Mouse (Mus musculus) urinary bladder, postnatal 10 days (tissue): ENCODE data around the gene Lmx1a.

Experiments used
- DNase-seq: peaks from one replicate; pipeline ENCODE4 v3.0.0; 2022; ENCODE audit warnings: low spot score

The Lmx1a gene

DNA sequence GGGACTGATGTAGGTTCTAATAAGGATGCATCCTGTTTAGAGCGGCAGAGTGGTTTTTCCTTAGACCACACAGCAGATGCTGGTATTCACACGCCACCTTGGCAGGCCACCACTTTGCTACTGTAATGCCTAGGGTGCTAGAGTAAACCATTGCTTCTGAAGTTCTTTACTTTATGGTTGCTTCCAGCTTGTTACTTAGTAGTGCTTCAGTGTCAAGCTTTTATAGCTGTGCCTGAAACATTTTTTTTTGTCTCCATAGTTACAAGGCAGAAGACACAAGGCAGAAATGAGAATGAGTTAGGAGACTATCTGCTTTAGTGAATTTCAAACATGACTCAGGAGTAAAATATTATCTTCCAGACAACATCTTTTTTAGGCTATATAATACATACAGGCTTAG, 95.0 kb downstream of the Lmx1a start:
- no peak for DNase-seq

DNA sequence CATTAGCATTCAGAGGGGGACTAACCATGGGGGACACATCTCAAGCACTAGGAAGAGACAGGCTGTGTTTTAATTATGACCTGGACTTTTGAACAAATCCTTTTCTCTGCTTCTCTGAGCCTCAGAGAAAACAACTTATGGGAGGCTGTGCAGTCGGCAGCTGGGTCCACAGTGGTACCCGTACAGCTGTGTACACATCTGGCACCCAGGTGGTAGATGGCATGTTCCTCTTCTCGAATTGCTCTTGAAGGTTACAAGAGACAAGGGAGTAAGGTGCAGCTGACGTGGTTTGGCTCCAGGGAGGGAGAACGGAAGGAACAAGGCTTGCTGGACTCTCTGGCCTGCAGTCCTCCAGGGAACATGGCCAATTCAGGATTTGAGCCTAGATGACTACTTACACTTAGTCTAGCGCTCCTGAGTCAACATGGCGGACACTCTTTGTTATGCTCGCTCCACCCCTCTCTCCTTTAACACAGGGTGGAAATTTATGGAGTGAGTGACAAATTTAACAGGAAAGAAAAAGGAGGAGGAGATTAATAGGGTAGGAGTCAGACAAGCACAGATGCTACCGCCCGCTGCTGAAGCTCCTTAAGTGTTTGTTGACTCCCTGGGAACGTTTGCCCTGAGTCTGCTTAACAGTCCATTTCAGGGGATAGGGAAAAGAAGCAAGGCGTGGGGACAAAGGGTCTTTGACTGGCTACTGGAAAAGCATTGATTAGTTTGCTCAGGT, 99.8 kb downstream of the Lmx1a start:
- no peak for DNase-seq

- no peak for DNase-seq
Observed at GRCm38 (mm10) chr1:167789448-167789847, 100.4 kb downstream of the Lmx1a start.

DNA sequence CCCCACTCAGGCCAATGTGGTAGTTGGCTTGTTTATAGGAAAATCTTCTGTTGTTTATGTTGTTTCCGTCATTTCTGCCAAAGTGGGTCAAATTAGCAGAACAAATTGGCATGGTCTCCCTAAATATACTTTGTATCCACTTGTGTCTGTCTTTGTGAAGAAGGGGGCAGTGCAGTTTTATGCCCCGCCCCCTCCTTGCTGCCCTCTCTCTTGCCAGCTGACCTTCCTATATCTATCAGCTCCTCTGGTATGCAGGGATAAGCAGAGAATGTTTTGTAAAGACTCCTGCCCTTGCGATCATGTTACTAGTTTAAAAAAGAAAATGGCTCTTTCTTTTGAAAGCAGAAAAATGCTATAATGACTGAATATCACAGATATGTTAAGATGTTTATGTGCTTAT, 101.7 kb downstream of the Lmx1a start:
- DNase-seq = no peak

DNA sequence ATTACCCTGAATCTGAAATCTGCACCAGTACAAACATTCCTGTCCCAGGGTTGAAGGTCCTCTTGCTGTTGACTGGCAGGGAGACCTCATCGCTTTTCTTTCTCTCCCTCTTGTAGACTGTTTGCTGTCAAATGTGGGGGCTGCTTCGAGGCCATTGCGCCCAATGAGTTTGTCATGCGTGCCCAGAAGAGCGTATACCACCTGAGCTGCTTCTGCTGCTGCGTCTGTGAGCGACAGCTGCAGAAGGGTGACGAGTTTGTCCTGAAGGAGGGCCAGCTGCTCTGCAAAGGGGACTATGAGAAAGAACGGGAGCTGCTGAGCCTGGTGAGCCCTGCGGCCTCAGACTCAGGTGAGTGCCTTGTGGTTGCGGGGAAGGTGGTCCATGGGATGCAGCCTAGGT, 102.2 kb downstream of the Lmx1a start:
- DNase-seq = no peak

- no peak for DNase-seq
Observed at GRCm38 (mm10) chr1:167801923-167802322, 112.9 kb downstream of the Lmx1a start.

GRCm38 (mm10) chr1:167802510-167803271, 113.7 kb downstream of the Lmx1a start:
- DNase-seq = no peak

- no peak for DNase-seq
Observed at GRCm38 (mm10) chr1:167803351-167803981, 114.4 kb downstream of the Lmx1a start.

- no peak for DNase-seq
Observed at GRCm38 (mm10) chr1:167804836-167805235, 115.8 kb downstream of the Lmx1a start.

DNA sequence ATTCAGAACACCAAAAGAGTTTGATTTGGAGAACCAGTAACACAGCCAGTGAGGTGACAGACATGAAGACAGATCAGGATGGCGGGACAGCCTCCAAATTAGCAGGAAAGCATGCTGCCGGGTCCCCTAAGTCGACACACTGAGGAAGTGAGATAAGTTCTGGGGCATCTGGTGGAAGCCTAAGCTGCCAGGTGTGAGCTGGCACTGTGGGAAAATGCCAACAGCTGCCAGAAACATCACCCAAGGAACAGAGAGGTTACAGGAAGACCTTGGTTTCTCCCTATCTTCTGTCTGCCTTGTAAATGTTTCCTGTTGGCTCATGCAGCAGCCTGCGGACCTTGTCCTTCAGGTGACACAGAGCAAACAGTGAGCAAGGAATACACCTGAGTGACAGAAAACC, 122.1 kb downstream of the Lmx1a start:
- no peak for DNase-seq

DNA sequence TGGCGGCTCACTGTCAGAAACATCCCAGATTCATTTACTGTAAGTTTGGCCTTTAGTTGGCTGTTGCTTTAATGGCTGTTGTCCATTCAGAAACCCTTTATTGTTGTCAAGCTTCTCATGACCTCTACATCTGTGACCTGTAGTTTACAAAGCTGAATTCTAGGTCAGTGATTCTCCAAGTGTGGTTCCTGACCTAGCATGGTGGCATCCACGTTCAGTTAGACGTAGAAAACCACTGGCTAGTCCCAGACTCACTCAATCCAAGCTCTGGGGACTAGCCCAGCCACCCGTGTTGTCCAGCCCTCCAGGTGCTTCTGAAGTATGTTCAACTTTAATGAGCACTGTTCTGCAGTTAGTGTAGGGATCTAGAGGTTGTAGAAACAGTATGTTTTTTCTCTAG, 126.1 kb downstream of the Lmx1a start:
- no peak for DNase-seq

GRCm38 (mm10) chr1:167817028-167817427, 128.0 kb downstream of the Lmx1a start:
- no peak for DNase-seq

DNA sequence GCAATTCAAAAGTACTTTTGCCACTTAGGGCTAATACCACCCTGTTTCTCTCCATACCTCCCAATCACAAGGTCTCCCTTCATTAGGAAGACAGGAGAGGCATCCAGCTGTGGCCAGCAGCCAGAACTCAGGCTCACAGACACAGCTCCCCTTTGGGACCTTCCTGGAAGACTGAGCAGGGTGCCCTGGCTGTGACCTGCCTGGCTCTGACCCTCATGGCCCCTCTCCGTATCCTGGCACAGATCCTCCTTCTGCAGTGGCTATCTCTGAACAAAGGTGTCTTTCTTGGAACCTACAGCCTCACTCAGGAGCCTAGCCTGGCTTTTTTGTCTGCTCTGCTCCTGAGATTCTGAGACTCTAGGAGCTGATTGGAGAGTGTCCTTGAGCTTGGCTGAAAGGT, 128.6 kb downstream of the Lmx1a start:
- no peak for DNase-seq

GRCm38 (mm10) chr1:167820031-167820430, 131.0 kb downstream of the Lmx1a start:
- DNase-seq = no peak

GRCm38 (mm10) chr1:167821125-167821524, 132.1 kb downstream of the Lmx1a start:
- no peak for DNase-seq

GRCm38 (mm10) chr1:167830291-167830690, 141.3 kb downstream of the Lmx1a start:
- no peak for DNase-seq

DNA sequence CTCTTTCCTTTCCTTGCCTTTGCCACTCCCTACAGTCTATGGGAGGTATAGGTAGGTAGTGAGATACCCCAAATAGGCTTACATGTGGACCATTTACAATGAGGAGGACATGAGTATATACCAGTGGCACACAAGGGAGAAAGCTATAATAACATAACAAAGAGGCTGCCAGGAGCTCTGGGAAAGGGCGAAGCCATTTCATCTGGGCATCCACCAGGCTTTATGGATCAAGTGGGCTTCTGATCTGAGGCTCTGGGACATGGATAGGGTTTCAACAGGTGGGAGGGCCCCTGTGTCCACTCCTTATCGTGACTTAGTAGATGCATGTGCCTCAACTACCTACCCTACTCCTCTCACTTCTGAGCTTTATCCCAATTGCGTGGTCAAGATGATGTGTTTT, 142.6 kb downstream of the Lmx1a start:
- DNase-seq = no peak

GRCm38 (mm10) chr1:167854801-167855200, 165.8 kb downstream of the Lmx1a start:
- DNase-seq = no peak

- no peak for DNase-seq
Observed at GRCm38 (mm10) chr1:167872028-167872427, 183.0 kb downstream of the Lmx1a start.

DNA sequence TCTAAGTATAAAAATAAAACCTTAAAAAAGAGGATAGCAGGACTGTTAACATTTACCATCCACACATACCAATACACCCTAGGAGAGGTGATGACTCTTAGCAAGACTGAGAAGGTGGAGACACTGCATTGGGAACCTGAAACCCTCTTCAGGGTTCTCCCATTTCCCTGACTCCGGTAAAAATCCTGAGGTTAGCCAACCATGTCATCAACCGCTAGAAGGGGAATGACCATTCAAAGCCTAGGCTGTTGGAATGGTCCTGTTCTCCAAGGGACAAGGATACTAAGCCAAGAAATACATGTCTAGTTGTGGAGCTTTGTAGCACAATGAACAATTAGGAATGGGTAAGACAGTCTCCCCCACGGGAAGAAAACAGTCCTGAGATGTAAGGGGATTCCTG, 185.1 kb downstream of the Lmx1a start:
- no peak for DNase-seq

DNA sequence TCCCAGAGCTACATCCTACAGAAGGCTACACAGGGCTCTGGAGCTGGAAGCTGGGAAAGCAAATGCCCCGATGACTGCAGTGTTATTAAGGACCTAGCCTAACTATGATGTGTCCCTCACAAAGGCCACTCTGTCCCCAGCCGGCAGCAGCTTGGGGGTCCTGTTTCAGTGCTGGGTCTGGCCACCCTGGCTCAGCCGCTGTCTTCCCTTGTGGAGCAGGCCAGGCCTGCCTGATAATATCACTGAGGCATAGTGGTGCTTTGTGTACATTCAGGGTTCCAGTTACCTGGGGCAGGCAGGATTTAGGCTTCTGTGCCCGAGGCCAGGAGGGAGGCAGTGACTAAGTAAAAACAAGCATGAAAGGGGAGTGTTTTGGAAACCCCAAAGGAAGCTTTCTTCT, 188.9 kb downstream of the Lmx1a start:
- DNase-seq = no peak

GRCm38 (mm10) chr1:167878354-167878753, 189.3 kb downstream of the Lmx1a start:
- no peak for DNase-seq

- no peak for DNase-seq
Observed at GRCm38 (mm10) chr1:167885776-167886175, 196.7 kb downstream of the Lmx1a start.
